In the genomic region with DNA sequence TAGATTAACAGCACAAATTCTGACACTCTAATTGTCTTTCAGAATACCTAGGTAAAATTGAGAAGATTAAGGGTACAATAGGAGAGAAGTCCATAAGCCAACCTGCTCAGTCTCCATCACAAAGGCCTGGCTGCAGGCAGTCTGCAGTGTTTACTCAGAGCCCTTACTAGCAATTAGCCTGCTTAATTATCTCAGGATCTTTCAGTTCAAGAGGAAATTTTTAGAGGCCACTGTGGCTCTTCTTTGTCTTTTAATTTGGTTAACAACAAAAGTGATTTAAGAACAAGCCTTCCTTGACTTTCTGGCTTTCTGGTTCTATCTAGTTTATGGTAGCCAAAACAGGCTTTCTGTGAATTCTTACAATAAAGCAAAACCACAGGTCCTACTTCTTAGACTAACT, we compare ENCODE assay signal across 26 mouse cellular contexts.
DNase-seq lines count a peak whose midpoint lies in the region; ATAC-seq and TF ChIP-seq lines count a peak whose summit lies in the region.
"Had no signal": no experiment of that assay in that cellular context is flagged by ENCODE, and none has a peak within 500 bp of the region (broad histone marks: within the 10 kb centered on the region; RNA-seq: fewer than 3 reads in every experiment).

No protein-coding gene starts in this region.

- H3K36me3 ChIP-seq in ES-Bruce4 (ENCODE audit: control insufficient read depth, insufficient read depth, low read length, poor library complexity, severe bottlenecking) = no peaks in the 10 kb centered on the region
- no peaks in the 10 kb centered on the region for H3K36me3 ChIP-seq in ES-E14 (ENCODE audit: control insufficient read depth, insufficient read depth, low read length, poor library complexity, severe bottlenecking)
- H3K36me3 ChIP-seq in hindbrain, embryonic 16.5 days (ENCODE audit: control insufficient read depth, insufficient read depth, low read length) = peaks cover 2% of the 10 kb centered on the region; the same call in 1 of the 2 replicates
- H3K36me3 ChIP-seq: embryonic facial prominence, embryonic 13.5 days; embryonic facial prominence, embryonic 15.5 days; forebrain, embryonic 10.5 days; forebrain, embryonic 12.5 days; G1E had no signal

- DNase-seq in ES-E14 (ENCODE audit: low read depth, low spot score) (peak; percentile 51), R1 (ENCODE audit: low read depth, low spot score) (peak; percentile 70), ZHBTc4 (ENCODE audit: low read depth, low spot score) (peak; percentile 80)
- DNase-seq in Muller cell, postnatal 12 days (ENCODE audit: inconsistent ontology term) = no peak
- DNase-seq in B cell, adult 2 months = no peak
- DNase-seq: adrenal gland, adult 2 months; adrenal gland, postnatal 10 days; adrenal gland, postnatal 25 days; cerebellum, adult 11 months; cerebellum, adult 18-20 months; cerebellum, adult 8-10 months; cerebellum, adult 9-11 months; cerebellum, postnatal 14 days; cerebellum, postnatal 36 days; embryo, embryonic 11 days; forebrain, postnatal 0 days had no signal

- no peak for ATAC-seq in hindbrain, embryonic 16.5 days
- ATAC-seq: forebrain, embryonic 14.5 days; forebrain, postnatal 0 days; Patski had no signal

- H3K9me3 ChIP-seq in ES-Bruce4 (replicated peaks; ENCODE audit: control insufficient read depth, insufficient read depth, low read length, poor library complexity, severe bottlenecking) (no peaks in the 10 kb centered on the region; the same call in 1 of the 2 replicates), ES-E14 (ENCODE audit: control insufficient read depth, insufficient read depth, low read depth, low read length) (no peaks in the 10 kb centered on the region)
- no peaks in the 10 kb centered on the region for H3K9me3 ChIP-seq in hindbrain, embryonic 16.5 days (ENCODE audit: control insufficient read depth, low read length)
- H3K9me3 ChIP-seq: embryonic facial prominence, embryonic 13.5 days; embryonic facial prominence, embryonic 15.5 days; forebrain, embryonic 10.5 days; forebrain, embryonic 12.5 days; G1E had no signal

- TF ChIP-seq EP300 in ES-Bruce4 (IDR thresholded peaks at IDR 0.05; ENCODE audit: insufficient read depth, low read depth, low read length) = peak; percentile 63; the same call in 1 of the 2 replicates

- H3K4me3 ChIP-seq in ES-Bruce4 (ENCODE audit: low read depth, low read length) (no peak overlapping the region), ES-E14 (ENCODE audit: insufficient read depth in 1 of 2, low read depth in 1 of 2, low read length in 2 of 2, poor library complexity in 1 of 2, severe bottlenecking in 1 of 2) (no peak overlapping the region)
- no peak overlapping the region for H3K4me3 ChIP-seq in hindbrain, embryonic 16.5 days (ENCODE audit: low read length)
- H3K4me3 ChIP-seq: embryonic facial prominence, embryonic 13.5 days; embryonic facial prominence, embryonic 15.5 days; erythroblast, embryonic 14.5 days; forebrain, embryonic 10.5 days; forebrain, embryonic 12.5 days had no signal

- in situ Hi-C loops in ES-E14 (cut with MboI; ENCODE audit: low sequenced_read_pairs in 2 of 2, unreplicated experiment in 2 of 2) = no loop called here

- no peak for TF ChIP-seq POLR2A in ES-Bruce4 (IDR thresholded peaks at IDR 0.05; ENCODE audit: insufficient read depth, low read length)

- peaks cover 2% of the 10 kb centered on the region for H3K4me1 ChIP-seq in ES-Bruce4 (ENCODE audit: control insufficient read depth, insufficient read depth, low read length)
- peaks cover 0 to 6% of the 10 kb centered on the region in 2 experiments; a peak in 2 of 4 replicates for H3K4me1 ChIP-seq in ES-E14 (ENCODE audit: control insufficient read depth in 2 of 2, insufficient read depth in 2 of 2, low read length in 2 of 2, poor library complexity in 1 of 2)
- H3K4me1 ChIP-seq in hindbrain, embryonic 16.5 days (ENCODE audit: control insufficient read depth, insufficient read depth, low read depth, low read length) = no peaks in the 10 kb centered on the region
- H3K4me1 ChIP-seq: embryonic facial prominence, embryonic 13.5 days; embryonic facial prominence, embryonic 15.5 days; forebrain, embryonic 12.5 days had no signal

- H3K27ac ChIP-seq in ES-Bruce4 (ENCODE audit: insufficient read depth, low read length) = no peak overlapping the region
- H3K27ac ChIP-seq in ES-E14 (ENCODE audit: insufficient read depth, low read depth, low read length, poor library complexity, severe bottlenecking) = no peak overlapping the region
- no peak overlapping the region for H3K27ac ChIP-seq in hindbrain, embryonic 16.5 days (ENCODE audit: low read depth, low read length)
- H3K27ac ChIP-seq: embryonic facial prominence, embryonic 13.5 days; embryonic facial prominence, embryonic 15.5 days; forebrain, embryonic 10.5 days; forebrain, embryonic 12.5 days had no signal

- no peak for TF ChIP-seq CTCF in ES-Bruce4 (IDR thresholded peaks at IDR 0.05; ENCODE audit: low read depth, low read length)

- H3K9ac ChIP-seq in ES-Bruce4 (ENCODE audit: low read depth, poor library complexity, severe bottlenecking) (no peak overlapping the region), ES-E14 (ENCODE audit: insufficient read depth, low read depth, low read length, poor library complexity, severe bottlenecking) (no peak overlapping the region)
- H3K9ac ChIP-seq in hindbrain, embryonic 16.5 days (ENCODE audit: low read depth, low read length) = no peak overlapping the region
- H3K9ac ChIP-seq: embryonic facial prominence, embryonic 13.5 days; embryonic facial prominence, embryonic 15.5 days; forebrain, embryonic 12.5 days; forebrain, postnatal 0 days had no signal

- H3K27me3 ChIP-seq in ES-Bruce4 (ENCODE audit: control insufficient read depth, insufficient read depth, low read length, poor library complexity, severe bottlenecking) = no peaks in the 10 kb centered on the region; the same call in 1 of the 2 replicates
- H3K27me3 ChIP-seq in hindbrain, embryonic 16.5 days (replicated peaks; ENCODE audit: control insufficient read depth, insufficient read depth, low read length) = no peaks in the 10 kb centered on the region
- H3K27me3 ChIP-seq: embryonic facial prominence, embryonic 13.5 days; embryonic facial prominence, embryonic 15.5 days; forebrain, embryonic 12.5 days; Patski had no signal

- no peak overlapping the region for H3K4me2 ChIP-seq in hindbrain, embryonic 16.5 days (ENCODE audit: low read length)
- H3K4me2 ChIP-seq: embryonic facial prominence, embryonic 13.5 days; embryonic facial prominence, embryonic 15.5 days; forebrain, embryonic 12.5 days had no signal

TF ChIP-seq in ES-E14, 5 proteins besides CTCF, POLR2A, EP300 and RAD21:
- TF ChIP-seq CHD2 (IDR thresholded peaks at IDR 0.05; ENCODE audit: low read depth, low read length) (peak; percentile 14; the same call in 1 of the 2 replicates), HCFC1 (IDR thresholded peaks at IDR 0.05; ENCODE audit: borderline replicate concordance, insufficient read depth, low read length) (no peak), MAFK (IDR thresholded peaks at IDR 0.05; ENCODE audit: insufficient read depth, low read depth, low read length) (no peak)

Comparison
In these comparisons a context has a peak if more than half of its experiments do, and no peak if none do; other contexts are left out.
1. DNase-seq: peak in ES-E14 (single experiment), R1 (single experiment) and ZHBTc4 (single experiment); none in Muller cell, postnatal 12 days (single experiment) and B cell, adult 2 months (0 of 2).